Mouse (Mus musculus) erythroblast, embryonic 14.5 days (primary cell): ENCODE results near the gene Steap3.

Experiments used
- GATA1 ChIP-seq: IDR thresholded peaks from 2 replicates; pipeline ENCODE4 v1.6.1; 2012; ENCODE audit warnings: low read length, inconsistent platforms, mixed read lengths
- TAL1 ChIP-seq: IDR thresholded peaks from 3 replicates; pipeline ENCODE4 v1.6.1; 2012; ENCODE audit warnings: low read length, inconsistent platforms, mixed read lengths

DNA sequence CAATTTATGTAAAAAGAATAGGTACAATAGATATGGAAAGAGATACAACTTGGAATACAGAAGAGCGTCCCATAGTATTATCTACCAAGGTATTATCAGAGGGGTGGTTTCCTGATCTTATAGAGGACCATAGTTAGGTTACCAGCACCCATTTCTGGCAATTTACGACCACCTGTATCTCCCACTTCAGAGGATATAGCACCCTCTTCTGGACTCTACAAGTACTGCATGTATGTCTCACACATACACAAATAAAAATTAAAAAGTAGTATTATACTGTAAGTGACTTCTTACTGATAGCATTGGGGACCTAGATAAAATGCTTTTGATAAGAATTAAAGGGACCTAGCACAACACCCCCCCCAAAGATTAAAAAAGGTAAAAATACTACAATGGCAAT lies 24.4 kb upstream of the Steap3 start:
- no peak for TF ChIP-seq TAL1
- TF ChIP-seq GATA1, result no peak
